In the genomic region with DNA sequence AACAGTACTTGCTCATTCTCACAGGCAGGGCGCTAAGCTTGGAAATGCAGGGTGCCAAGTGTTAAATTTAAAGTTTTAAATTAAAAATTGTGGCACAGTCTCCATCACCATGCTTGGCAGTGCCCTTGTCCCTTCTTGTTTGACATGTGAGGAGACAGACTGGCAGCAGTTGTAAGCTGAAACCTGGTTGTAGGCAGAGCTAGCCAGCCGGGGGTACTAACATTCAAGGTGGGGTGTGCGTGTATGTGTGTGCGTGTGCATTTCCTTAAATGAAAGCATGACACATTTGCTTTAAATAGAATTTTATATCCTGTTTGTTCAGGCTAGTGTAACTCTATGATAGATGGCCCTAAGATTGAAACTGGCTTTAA, we compare ENCODE assay signal across 9 mouse cellular contexts. TPM values are rescaled to one million over a fixed set of nuclear protein-coding genes. Genes with fewer than 3 reads are reported as not detected.
DNase-seq lines count a peak whose midpoint lies in the region; ATAC-seq lines count a peak whose summit lies in the region.
"Had no signal": no experiment of that assay in that cellular context is flagged by ENCODE, and none has a peak within 500 bp of the region (broad histone marks: within the 10 kb centered on the region; RNA-seq: fewer than 3 reads in every experiment).

No protein-coding gene starts in this region.

- peak overlapping the region in 1 of 2 experiments; percentile 38; a peak in 2 of 4 replicates for H3K4me3 ChIP-seq in heart, embryonic 14.5 days (ENCODE audit: control insufficient read depth in 1 of 2, insufficient read depth in 1 of 2, low read depth in 1 of 2, low read length in 2 of 2)
- 0 out of 2 replicates have a peak overlapping the region, but pooled peaks have one; percentile 3 for H3K4me3 ChIP-seq in intestine, embryonic 14.5 days (ENCODE audit: low read depth, low read length)

- peak overlapping the region; percentile 77 for H3K9ac ChIP-seq in heart, embryonic 14.5 days (ENCODE audit: low read length)
- no peak overlapping the region for H3K9ac ChIP-seq in intestine, embryonic 14.5 days (ENCODE audit: low read length)

- WGBS in heart, embryonic 14.5 days: 32% methylated on average over 4 of the region's 4 CpGs
- 58% methylated on average over 4 of the region's 4 CpGs for WGBS in intestine, embryonic 14.5 days

- no peaks in the 10 kb centered on the region for H3K36me3 ChIP-seq in heart, embryonic 14.5 days (ENCODE audit: control insufficient read depth, insufficient read depth, low read length)
- H3K36me3 ChIP-seq in intestine, embryonic 14.5 days (ENCODE audit: control insufficient read depth, insufficient read depth, low read length): 0 out of 2 replicates have a peak, but pooled peaks cover 6% of the 10 kb centered on the region

- H3K4me2 ChIP-seq in heart, embryonic 14.5 days (ENCODE audit: low read length): peak overlapping the region; percentile 84
- H3K4me2 ChIP-seq in intestine, embryonic 14.5 days (ENCODE audit: low read length): peak overlapping the region; percentile 32

- no peak for DNase-seq in heart, adult 9 months (ENCODE audit: low spot score in 2 of 2)
- DNase-seq in thymus, postnatal 0 days (ENCODE audit: low spot score): peak; percentile 21
- no peak for DNase-seq in thymus, postnatal 14 days
- DNase-seq in intestine, embryonic 14.5 days (ENCODE audit: low spot score): no peak
- DNase-seq in spleen, adult 18-20 months: no peak
- DNase-seq in cerebellum, postnatal 4 days (ENCODE audit: low spot score in 2 of 2): no peak
- no peak for DNase-seq in spleen, postnatal 10 days (ENCODE audit: low spot score in 2 of 2)

- no peaks in the 10 kb centered on the region for H3K27me3 ChIP-seq in heart, embryonic 14.5 days (ENCODE audit: control insufficient read depth, insufficient read depth, low read length)
- no peaks in the 10 kb centered on the region for H3K27me3 ChIP-seq in intestine, embryonic 14.5 days (replicated peaks; ENCODE audit: control insufficient read depth, insufficient read depth, low read length)

- ATAC-seq in heart, embryonic 14.5 days (ENCODE audit: insufficient number of reproducible peaks, insufficient read depth, low FRiP score, low read depth): 0 out of 2 replicates have a peak, but pooled peaks have one; percentile 25
- ATAC-seq in intestine, embryonic 14.5 days (replicated peaks; ENCODE audit: low FRiP score, low TSS enrichment, low read depth): 0 out of 2 replicates have a peak, but pooled peaks have one; percentile 5
- ATAC-seq: CD4-positive, CD25-positive, alpha-beta regulatory T cell, adult 4 months had no signal

- H3K9me3 ChIP-seq in heart, embryonic 14.5 days (ENCODE audit: control insufficient read depth, low read length): 0 out of 2 replicates have a peak, but pooled peaks cover 3% of the 10 kb centered on the region
- H3K9me3 ChIP-seq in intestine, embryonic 14.5 days (ENCODE audit: control insufficient read depth, low read length): 0 out of 2 replicates have a peak, but pooled peaks cover 3% of the 10 kb centered on the region

- H3K4me1 ChIP-seq in heart, embryonic 14.5 days (ENCODE audit: control insufficient read depth in 2 of 2, insufficient read depth in 2 of 2, low read length in 2 of 2): peaks cover 32 to 39% of the 10 kb centered on the region in 2 experiments
- peaks cover 24% of the 10 kb centered on the region for H3K4me1 ChIP-seq in intestine, embryonic 14.5 days (replicated peaks; ENCODE audit: control insufficient read depth, insufficient read depth, low read length)

- peak overlapping the region; percentile 91 to 93 for H3K27ac ChIP-seq in heart, embryonic 14.5 days (replicated peaks in 1 of 2; ENCODE audit: control insufficient read depth in 1 of 2, insufficient read depth in 1 of 2, low read depth in 2 of 2, low read length in 2 of 2)
- peak overlapping the region; percentile 67 for H3K27ac ChIP-seq in intestine, embryonic 14.5 days (ENCODE audit: low read depth)

RNA-seq across cellular contexts. Expression of a gene that starts 42.7 kb away (rescaled TPM):
- polyA plus RNA-seq in heart, embryonic 14.5 days (2014; fragmentation: Nextera tagmentation; extraction: Ambion mirVana): 10.9 and 17.1 TPM in 2 replicates
- polyA plus RNA-seq in thymus, postnatal 0 days (2015; fragmentation: Nextera tagmentation; extraction: Ambion mirVana): 11.7 and 12.4 TPM in 2 replicates
- 26.2 and 44.3 TPM in 2 replicates for polyA plus RNA-seq in intestine, embryonic 14.5 days (2014; fragmentation: Nextera tagmentation; extraction: Ambion mirVana)
- polyA plus RNA-seq: CD4-positive, CD25-positive, alpha-beta regulatory T cell, adult 4 months had no signal
